Mouse (Mus musculus) limb, embryonic 15.5 days (tissue): ENCODE results near the gene Pde6g. TPM values are rescaled to one million over a fixed set of nuclear protein-coding genes. Genes with fewer than 3 reads are reported as not detected.
A peak's percentile ranks its signal among the peaks of the same experiment; 100 is the strongest.
"Not testable (repeated sequence)": the region's sequence is repeated elsewhere in the genome, so short reads cannot be mapped to it uniquely, and the experiment has no call there.

Experiments
- ATAC-seq: fragments of 200-750 bp; cut with Nextera tagmentation; 2 replicates; pipeline ENCODE4 v1.8.0; 2017; ENCODE audit warnings: low read depth, moderate TSS enrichment; ENCODE audit not compliant: insufficient number of reproducible peaks, low FRiP score, low TSS enrichment
- H3K27ac ChIP-seq: fragments of 300-500 bp; sonication (generic); 2 replicates; pipeline ENCODE4 v1.5.1; 2015; ENCODE audit warnings: moderate library complexity, mild to moderate bottlenecking, inconsistent platforms
- H3K27me3 ChIP-seq: fragments of 300-500 bp; sonication (generic); 2 replicates; pipeline ENCODE4 v1.6.1; 2015; ENCODE audit warnings: inconsistent platforms
- H3K36me3 ChIP-seq: fragments of 300-500 bp; sonication (generic); 2 replicates; pipeline ENCODE4 v1.6.1; 2015; ENCODE audit warnings: inconsistent platforms
- H3K4me1 ChIP-seq: fragments of 300-500 bp; sonication (generic); 2 replicates; pipeline ENCODE4 v1.6.1; 2015; ENCODE audit warnings: inconsistent platforms
- H3K4me2 ChIP-seq: fragments of 300-500 bp; sonication (generic); 2 replicates; pipeline ENCODE4 v1.6.1; 2015; ENCODE audit warnings: mild to moderate bottlenecking, inconsistent platforms
- H3K4me3 ChIP-seq: fragments of 300-500 bp; sonication (generic); 2 replicates; pipeline ENCODE4 v1.5.1; 2015; ENCODE audit warnings: mild to moderate bottlenecking, inconsistent platforms
- H3K9ac ChIP-seq: fragments of 300-500 bp; sonication (generic); 2 replicates; pipeline ENCODE4 v1.6.1; 2015; ENCODE audit warnings: inconsistent platforms
- H3K9me3 ChIP-seq: fragments of 300-500 bp; sonication (generic); 2 replicates; pipeline ENCODE4 v1.6.1; 2016; ENCODE audit warnings: inconsistent platforms
- WGBS: fragments of 180-500 bp; shearing (Covaris S2); methylation state at CpG from one replicate; pipeline ENCODE4 v1.1.7; 2015; 5-methylcytosine and 5-hydroxymethylcytosine counted together
- polyA plus RNA-seq: library from polyadenylated mRNA; unstranded; fragments of >200 nt; fragmentation: Nextera tagmentation; extraction: Ambion mirVana; gene quantifications from 2 replicates; pipeline ENCODE4 v1.2.1, GENCODE M21; 2015

Pde6g gene
- polyA plus RNA-seq, 1 experiment from 2014 or later: 0.17 TPM

DNA sequence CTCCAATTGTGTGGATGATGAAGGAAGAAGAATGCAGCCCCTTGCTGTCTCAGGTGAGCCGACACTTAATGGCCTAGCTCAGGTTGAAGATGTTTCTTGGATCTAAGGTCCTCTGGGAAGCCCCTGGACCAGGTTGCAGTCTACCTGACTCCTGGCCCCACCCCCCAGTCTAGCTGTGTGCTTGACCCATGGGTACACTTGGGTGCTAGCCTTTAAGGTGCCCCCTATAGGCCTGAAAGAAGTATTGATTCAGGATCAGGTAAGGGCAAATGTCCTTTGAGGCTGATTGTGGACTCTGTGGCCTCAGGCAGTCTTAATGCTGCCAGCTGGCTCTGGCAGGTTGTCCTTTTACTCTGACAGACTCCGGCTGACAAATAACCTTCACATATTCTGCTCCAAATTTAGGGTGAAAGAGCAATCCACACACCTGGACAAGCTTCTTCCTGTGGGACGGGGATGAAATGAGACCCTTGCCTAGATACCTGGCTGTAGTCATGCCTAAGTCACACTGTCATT, 10.5 kb downstream of the Pde6g start:
- Histone ChIP-seq H3K9ac (no peak overlapping the region), H3K27ac (no peak overlapping the region), H3K4me3 (no peak overlapping the region), H3K4me1 (no peaks in the 10 kb centered on the region), H3K9me3 (no peaks in the 10 kb centered on the region), H3K27me3 (no peaks in the 10 kb centered on the region), H3K36me3 (no peaks in the 10 kb centered on the region), H3K4me2 (no peak overlapping the region)
- 84% methylated on average over 3 of the region's 3 CpGs for WGBS
- no peak for ATAC-seq

DNA sequence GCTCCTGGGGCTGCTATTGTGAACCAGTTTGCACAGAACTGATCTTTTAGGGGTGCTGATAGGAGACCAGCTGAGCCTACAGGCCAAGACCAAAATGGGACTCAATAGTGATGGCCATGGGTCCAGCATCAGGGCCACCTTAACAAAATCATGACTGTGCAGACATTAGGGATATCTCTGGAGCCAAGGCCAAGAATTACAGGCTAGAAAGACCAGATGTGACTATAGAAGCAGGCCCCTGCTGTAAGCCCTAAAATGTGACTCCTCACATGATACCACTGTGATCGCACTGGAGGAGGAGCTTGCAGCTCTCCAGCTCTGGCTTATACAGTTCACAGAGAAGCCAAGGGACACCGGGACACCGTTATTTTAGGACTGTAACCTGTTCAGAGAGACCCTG, 11.0 kb downstream of the Pde6g start, which contains the start of gene Tspan10:
Gene Tspan10 (plus strand): TSS at position 301 of the 400 bp plus-strand sequence.
- Histone ChIP-seq H3K4me2 (no peak within 1 kb of the TSS), H3K36me3 (no peaks in the 10 kb centered on the region), H3K4me3 (no peak within 1 kb of the TSS), H3K27me3 (no peaks in the 10 kb centered on the region), H3K9ac (no peak within 1 kb of the TSS), H3K9me3 (no peaks in the 10 kb centered on the region), H3K27ac (no peak within 1 kb of the TSS), H3K4me1 (no peaks in the 10 kb centered on the region)
- no peak for ATAC-seq
- 84% methylated on average over 3 of the region's 3 CpGs for WGBS

DNA sequence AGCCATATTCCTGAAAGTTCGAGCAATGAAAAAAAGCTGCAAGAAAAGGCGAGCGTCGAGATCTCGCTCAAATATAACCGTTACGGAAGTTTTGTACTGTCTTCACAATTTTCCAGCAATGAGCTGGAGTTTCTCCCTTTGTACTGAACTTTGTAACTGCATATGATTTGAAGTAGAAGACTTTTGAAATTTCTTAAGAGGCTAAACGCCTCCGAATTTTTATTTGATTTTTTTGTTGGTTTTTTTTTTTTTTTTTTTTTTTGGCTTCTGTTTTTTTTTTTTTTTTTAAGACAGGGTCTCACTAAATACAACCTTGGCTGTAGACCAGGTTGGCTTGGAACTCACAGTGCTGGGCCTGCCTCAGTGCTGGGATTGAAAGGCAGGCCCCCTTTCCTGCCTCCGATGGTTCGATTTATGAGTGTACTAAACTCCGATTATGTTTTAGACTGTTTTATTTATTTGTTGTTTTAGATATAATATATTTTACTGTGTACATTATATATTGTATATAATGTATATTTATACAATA, 15.4 kb downstream of the Pde6g start:
- peaks cover 12% of the 10 kb centered on the region for H3K4me1 ChIP-seq
- WGBS: 20% methylated on average over 12 of the region's 12 CpGs
- H3K9me3 ChIP-seq: no peaks in the 10 kb centered on the region
- peak overlapping the region; percentile 64 for H3K4me2 ChIP-seq
- H3K27ac ChIP-seq: peak overlapping the region; percentile 82
- peaks cover 18% of the 10 kb centered on the region for H3K36me3 ChIP-seq
- no peak for ATAC-seq
- peak overlapping the region; percentile 97 for H3K9ac ChIP-seq
- no peaks in the 10 kb centered on the region for H3K27me3 ChIP-seq
- peak overlapping the region; percentile 99 for H3K4me3 ChIP-seq

GRCm38 (mm10) chr11:120437152-120437856, 16.0 kb downstream of the Pde6g start, which contains the start of gene Nploc4:
TSS of gene Nploc4 (minus strand) at chr11:120437708.
- H3K9me3 ChIP-seq: no peaks in the 10 kb centered on the region
- H3K27ac ChIP-seq: peak within 1 kb of the TSS; percentile 82
- peaks cover 12% of the 10 kb centered on the region for H3K4me1 ChIP-seq
- H3K9ac ChIP-seq: peak within 1 kb of the TSS; percentile 97
- no peaks in the 10 kb centered on the region for H3K27me3 ChIP-seq
- WGBS: under 1% methylated on average over 72 of the region's 77 CpGs
- H3K36me3 ChIP-seq: peaks cover 24% of the 10 kb centered on the region
- peak; percentile 89 for ATAC-seq
- peak within 1 kb of the TSS; percentile 64 for H3K4me2 ChIP-seq
- H3K4me3 ChIP-seq: peak within 1 kb of the TSS; percentile 99

DNA sequence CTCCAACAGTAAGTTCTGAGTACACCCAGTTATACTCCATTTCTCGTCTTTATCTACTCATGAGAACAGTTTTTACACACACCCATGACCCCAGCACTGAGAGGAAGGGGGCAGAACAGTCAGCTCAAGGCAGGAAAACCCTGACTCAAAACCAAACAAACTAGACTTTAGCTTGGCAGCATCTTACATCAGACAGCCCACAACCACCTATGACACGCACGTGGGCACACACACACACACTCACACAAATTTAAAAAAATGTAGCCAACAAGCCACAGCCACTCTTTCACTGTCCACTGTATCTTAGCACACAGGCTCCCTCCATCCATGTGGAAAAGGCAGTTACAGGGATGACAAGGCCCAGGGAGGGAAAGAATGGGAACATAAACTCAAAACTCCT, 26.6 kb downstream of the Pde6g start:
- Histone ChIP-seq H3K9ac (no peak overlapping the region), H3K4me3 (no peak overlapping the region), H3K27ac (no peak overlapping the region), H3K27me3 (no peaks in the 10 kb centered on the region), H3K36me3 (peaks cover 58% of the 10 kb centered on the region), H3K4me1 (peaks cover 11% of the 10 kb centered on the region; the same call in 1 of the 2 replicates), H3K9me3 (no peaks in the 10 kb centered on the region), H3K4me2 (no peak overlapping the region)
- WGBS: 90% methylated on average over 3 of the region's 3 CpGs
- no peak for ATAC-seq

DNA sequence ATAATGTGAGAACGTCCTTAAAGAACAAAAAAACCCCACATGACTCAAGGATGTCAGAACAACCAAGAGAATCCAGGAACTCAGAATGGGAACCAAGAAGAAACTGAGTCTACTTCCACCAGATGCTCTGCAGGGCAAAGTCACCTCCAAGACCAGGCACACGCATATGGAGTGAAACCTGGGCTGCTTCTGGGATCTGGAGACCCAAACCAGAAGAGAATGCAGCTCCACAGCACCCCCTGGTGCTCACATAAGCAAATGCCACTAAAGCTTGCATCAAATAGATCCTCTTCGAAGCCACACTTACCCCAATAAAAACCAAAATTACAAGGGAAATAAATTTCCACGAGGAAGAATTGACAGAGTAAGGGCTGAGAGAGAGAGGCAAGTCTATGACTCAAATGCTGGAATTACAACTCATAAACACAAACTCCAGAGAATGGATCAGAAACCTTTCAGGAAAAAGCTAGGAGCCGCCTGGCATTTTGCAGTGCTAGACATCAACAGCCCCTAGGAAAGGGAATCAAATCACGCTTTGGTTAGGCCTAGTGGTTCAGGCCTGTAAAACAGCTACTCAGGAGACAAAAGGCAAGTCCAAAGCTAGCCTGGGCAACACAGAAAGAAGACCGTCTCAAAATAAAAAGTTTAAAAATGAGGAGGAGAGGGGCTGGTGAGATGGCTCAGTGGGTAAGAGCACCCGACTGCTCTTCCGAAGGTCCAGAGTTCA, 29.6 kb downstream of the Pde6g start:
- WGBS: 57% methylated on average over 9 of the region's 9 CpGs
- Histone ChIP-seq H3K4me3 (no peak overlapping the region), H3K4me1 (peaks cover 11% of the 10 kb centered on the region; the same call in 1 of the 2 replicates), H3K9ac (no peak overlapping the region), H3K27me3 (no peaks in the 10 kb centered on the region), H3K36me3 (peaks cover 66% of the 10 kb centered on the region), H3K9me3 (no peaks in the 10 kb centered on the region), H3K27ac (peak overlapping the region; percentile 8; the same call in 1 of the 2 replicates), H3K4me2 (no peak overlapping the region)
- no peak for ATAC-seq

GRCm38 (mm10) chr11:120422651-120423568, 30.4 kb downstream of the Pde6g start:
- peaks cover 66% of the 10 kb centered on the region for H3K36me3 ChIP-seq
- no peak overlapping the region for H3K9ac ChIP-seq
- H3K27ac ChIP-seq: peak overlapping the region; percentile 47
- H3K9me3 ChIP-seq: no peaks in the 10 kb centered on the region
- no peaks in the 10 kb centered on the region for H3K27me3 ChIP-seq
- 50% methylated on average over 13 of the region's 13 CpGs for WGBS
- no peak for ATAC-seq
- no peak overlapping the region for H3K4me2 ChIP-seq
- H3K4me3 ChIP-seq: no peak overlapping the region
- peaks cover 11% of the 10 kb centered on the region; the same call in 1 of the 2 replicates for H3K4me1 ChIP-seq

- ATAC-seq: no peak
- H3K9me3 ChIP-seq: no peaks in the 10 kb centered on the region
- no peak overlapping the region for H3K9ac ChIP-seq
- no peaks in the 10 kb centered on the region for H3K27me3 ChIP-seq
- H3K36me3 ChIP-seq: peaks cover 72% of the 10 kb centered on the region
- H3K4me1 ChIP-seq: peaks cover 11% of the 10 kb centered on the region; the same call in 1 of the 2 replicates
- H3K4me3 ChIP-seq: no peak overlapping the region
- H3K27ac ChIP-seq: no peak overlapping the region
- no peak overlapping the region for H3K4me2 ChIP-seq
- 70% methylated on average over 1 of the region's 1 CpGs for WGBS
Observed at GRCm38 (mm10) chr11:120418592-120418991, 34.7 kb downstream of the Pde6g start.

DNA sequence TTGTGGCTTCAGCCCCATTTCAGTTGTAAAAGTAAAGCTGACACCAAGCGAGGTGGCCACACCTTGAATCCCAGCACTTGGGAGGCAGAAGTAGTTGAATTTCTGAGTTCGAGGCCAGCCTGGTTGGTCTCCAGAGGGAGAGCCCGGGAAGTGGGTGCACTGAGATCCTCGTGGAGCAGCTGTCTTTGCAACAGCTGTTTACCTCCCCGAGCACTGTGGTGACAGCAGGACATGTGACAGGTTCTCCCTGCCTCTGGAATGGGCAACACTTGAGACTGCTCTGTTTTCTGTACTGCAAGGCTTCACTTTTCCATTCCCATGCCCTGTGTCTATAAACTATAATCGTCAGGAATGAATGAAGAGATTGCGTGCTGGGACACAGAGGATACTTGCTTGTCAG, 35.4 kb downstream of the Pde6g start:
- H3K9ac ChIP-seq: no peak overlapping the region
- WGBS: 87% methylated on average over 7 of the region's 7 CpGs
- no peaks in the 10 kb centered on the region for H3K9me3 ChIP-seq
- H3K4me3 ChIP-seq: no peak overlapping the region
- H3K36me3 ChIP-seq: peaks cover 79% of the 10 kb centered on the region
- H3K4me2 ChIP-seq: no peak overlapping the region
- no peak for ATAC-seq
- H3K27ac ChIP-seq: no peak overlapping the region
- no peaks in the 10 kb centered on the region for H3K27me3 ChIP-seq
- H3K4me1 ChIP-seq: peaks cover 5% of the 10 kb centered on the region; the same call in 1 of the 2 replicates

- not testable (repeated sequence) for H3K4me2 ChIP-seq, ATAC-seq, H3K4me1 ChIP-seq, H3K4me3 ChIP-seq, H3K9me3 ChIP-seq, H3K9ac ChIP-seq, H3K27me3 ChIP-seq, H3K27ac ChIP-seq
- peaks cover 92% of the 10 kb centered on the region for H3K36me3 ChIP-seq
- 95% methylated on average over 9 of the region's 10 CpGs for WGBS
Observed at GRCm38 (mm10) chr11:120413621-120414020, 39.7 kb downstream of the Pde6g start.

DNA sequence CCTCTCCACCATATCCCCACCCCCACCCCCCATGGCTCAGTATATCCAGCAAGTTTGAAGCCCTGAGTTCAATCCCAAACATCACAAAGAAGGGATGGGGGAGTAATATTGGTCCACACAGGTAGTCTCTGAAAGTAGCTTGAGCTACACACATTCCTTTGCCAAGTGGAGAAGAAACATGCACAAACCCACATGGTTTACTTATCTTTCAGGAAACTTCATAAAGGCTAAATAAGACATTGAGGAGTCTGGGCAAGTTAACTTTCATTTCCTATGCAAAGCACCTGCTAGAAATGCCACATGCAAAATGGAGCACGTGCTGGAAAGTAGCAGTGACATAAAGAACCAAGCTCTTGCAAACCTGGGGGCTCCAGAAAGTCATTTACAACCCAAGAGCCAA, 46.9 kb downstream of the Pde6g start:
- H3K4me3 ChIP-seq: no peak overlapping the region
- no peak for ATAC-seq
- no peak overlapping the region for H3K9ac ChIP-seq
- no peak overlapping the region for H3K4me2 ChIP-seq
- no peaks in the 10 kb centered on the region for H3K4me1 ChIP-seq
- no peak overlapping the region for H3K27ac ChIP-seq
- peaks cover 91% of the 10 kb centered on the region for H3K36me3 ChIP-seq
- H3K9me3 ChIP-seq: no peaks in the 10 kb centered on the region
- 86% methylated on average over 1 of the region's 1 CpGs for WGBS
- H3K27me3 ChIP-seq: no peaks in the 10 kb centered on the region
